Mouse (Mus musculus) bone marrow, adult 2 months (tissue): ENCODE measurements around the gene 1700001P01Rik.

Experiments
- CTCF ChIP-seq: fragments of 200-500 bp; IDR thresholded peaks from 2 replicates; pipeline ENCODE4 v1.5.1; 2011; ENCODE audit warnings: low read length, control low read depth; ENCODE audit not compliant: control insufficient read depth, insufficient read depth
- POLR2A ChIP-seq: fragments of 200-500 bp; IDR thresholded peaks from 2 replicates; pipeline ENCODE4 v1.6.1; 2011; ENCODE audit warnings: low read depth, mild to moderate bottlenecking, control low read depth, low read length, borderline replicate concordance; ENCODE audit not compliant: control insufficient read depth

GRCm38 (mm10) chr11:97818571-97818970 is 42.9 kb upstream of the 1700001P01Rik start:
- no peak for TF ChIP-seq CTCF
- no peak for TF ChIP-seq POLR2A
